Mouse (Mus musculus) ES-E14 (cell line): Measurements from ENCODE around the gene Adamts17.

Source experiments
- CHD2 ChIP-seq: IDR thresholded peaks from 2 replicates; pipeline ENCODE4 v1.6.1; 2014; ENCODE audit warnings: mild to moderate bottlenecking, low read depth, low read length, inconsistent platforms
- MAFK ChIP-seq: IDR thresholded peaks from 2 replicates; pipeline ENCODE4 v1.6.1; 2014; ENCODE audit warnings: mild to moderate bottlenecking, low read depth, low read length, inconsistent platforms; ENCODE audit not compliant: insufficient read depth
- ZC3H11A ChIP-seq: IDR thresholded peaks from 2 replicates; pipeline ENCODE4 v1.6.1; 2012; ENCODE audit warnings: low read depth, mild to moderate bottlenecking, inconsistent platforms, low read length, borderline replicate concordance

GRCm38 (mm10) chr7:66841165-66841564 is 1.6 kb downstream of the Adamts17 start:
- TF ChIP-seq ZC3H11A (no peak), MAFK (no peak), CHD2 (no peak)
